Mouse (Mus musculus): ENCODE data around the gene Scml4. TPM values are rescaled to one million over a fixed set of nuclear protein-coding genes. Genes with fewer than 3 reads are reported as not detected.

The Scml4 gene
- 0.22 and 0.26 TPM in 2 replicates for total RNA-seq (2012; rRNA removed)

GRCm38 (mm10) chr10:42860159-42860911 is at the start of gene Scml4:
Gene Scml4 (plus strand): TSS chr10:42860370.
- in situ Hi-C loops (cut with MboI; ENCODE audit: low sequenced_read_pairs in 2 of 2, unreplicated experiment in 2 of 2), result no loop called here
- peak within 1 kb of the TSS; percentile 5; the same call in 1 of the 2 replicates for H3K9ac ChIP-seq (ENCODE audit: insufficient read depth, low read depth, low read length, poor library complexity, severe bottlenecking)

GRCm38 (mm10) chr10:42825923-42826322 is 34.2 kb upstream of the Scml4 start:
- Histone ChIP-seq H3K9me3 (ENCODE audit: control insufficient read depth, insufficient read depth, low read depth, low read length) (no peaks in the 10 kb centered on the region), H3K4me3 (ENCODE audit: insufficient read depth in 1 of 2, low read depth in 1 of 2, low read length in 2 of 2, poor library complexity in 1 of 2, severe bottlenecking in 1 of 2) (no peak overlapping the region), H3K4me1 (ENCODE audit: control insufficient read depth in 2 of 2, insufficient read depth in 2 of 2, low read length in 2 of 2, poor library complexity in 1 of 2) (no peaks in the 10 kb centered on the region), H3K36me3 (ENCODE audit: control insufficient read depth, insufficient read depth, low read length, poor library complexity, severe bottlenecking) (peaks cover 6% of the 10 kb centered on the region), H3K27ac (ENCODE audit: insufficient read depth, low read depth, low read length, poor library complexity, severe bottlenecking) (no peak overlapping the region), H3K9ac (ENCODE audit: insufficient read depth, low read depth, low read length, poor library complexity, severe bottlenecking) (no peak overlapping the region)
- DNase-seq (ENCODE audit: low read depth, low spot score), result no peak
- in situ Hi-C loops (cut with MboI; ENCODE audit: low sequenced_read_pairs in 2 of 2, unreplicated experiment in 2 of 2), result no loop called here
- TF ChIP-seq ZC3H11A (IDR thresholded peaks at IDR 0.05; ENCODE audit: borderline replicate concordance, low read depth, low read length) (no peak), CHD2 (IDR thresholded peaks at IDR 0.05; ENCODE audit: low read depth, low read length) (no peak), MAFK (IDR thresholded peaks at IDR 0.05; ENCODE audit: insufficient read depth, low read depth, low read length) (no peak)

More at GRCm38 (mm10) chr10:42860159-42860911, at the start of gene Scml4:
- peak; percentile 28 for DNase-seq (ENCODE audit: low read depth, low spot score)
- TF ChIP-seq CHD2 (IDR thresholded peaks at IDR 0.05; ENCODE audit: low read depth, low read length) (no peak), MAFK (IDR thresholded peaks at IDR 0.05; ENCODE audit: insufficient read depth, low read depth, low read length) (no peak), ZNF384 (IDR thresholded peaks at IDR 0.05; ENCODE audit: low read depth, low read length) (no peak), ZC3H11A (IDR thresholded peaks at IDR 0.05; ENCODE audit: borderline replicate concordance, low read depth, low read length) (no peak), HCFC1 (IDR thresholded peaks at IDR 0.05; ENCODE audit: borderline replicate concordance, insufficient read depth, low read length) (no peak)
- H3K4me3 ChIP-seq (ENCODE audit: insufficient read depth in 1 of 2, low read depth in 1 of 2, low read length in 2 of 2, poor library complexity in 1 of 2, severe bottlenecking in 1 of 2), result peak within 1 kb of the TSS in 1 of 2 experiments; percentile 51; a peak in 2 of 4 replicates
- H3K27ac ChIP-seq (ENCODE audit: insufficient read depth, low read depth, low read length, poor library complexity, severe bottlenecking), result no peak within 1 kb of the TSS
- peaks cover 0 to 4% of the 10 kb centered on the region in 2 experiments; a peak in 2 of 4 replicates for H3K4me1 ChIP-seq (ENCODE audit: control insufficient read depth in 2 of 2, insufficient read depth in 2 of 2, low read length in 2 of 2, poor library complexity in 1 of 2)
- no peaks in the 10 kb centered on the region for H3K9me3 ChIP-seq (ENCODE audit: control insufficient read depth, insufficient read depth, low read depth, low read length)
- H3K36me3 ChIP-seq (ENCODE audit: control insufficient read depth, insufficient read depth, low read length, poor library complexity, severe bottlenecking), result no peaks in the 10 kb centered on the region

- in situ Hi-C loops (cut with MboI; ENCODE audit: low sequenced_read_pairs in 2 of 2, unreplicated experiment in 2 of 2), result no loop called here
- H3K9me3 ChIP-seq (ENCODE audit: control insufficient read depth, insufficient read depth, low read depth, low read length), result no peaks in the 10 kb centered on the region
- no peak overlapping the region for H3K9ac ChIP-seq (ENCODE audit: insufficient read depth, low read depth, low read length, poor library complexity, severe bottlenecking)
- H3K27ac ChIP-seq (ENCODE audit: insufficient read depth, low read depth, low read length, poor library complexity, severe bottlenecking), result no peak overlapping the region
- no peaks in the 10 kb centered on the region for H3K4me1 ChIP-seq (ENCODE audit: control insufficient read depth in 2 of 2, insufficient read depth in 2 of 2, low read length in 2 of 2, poor library complexity in 1 of 2)
- TF ChIP-seq HCFC1 (IDR thresholded peaks at IDR 0.05; ENCODE audit: borderline replicate concordance, insufficient read depth, low read length), result no peak
- TF ChIP-seq MAFK (IDR thresholded peaks at IDR 0.05; ENCODE audit: insufficient read depth, low read depth, low read length), result no peak
- TF ChIP-seq ZC3H11A (IDR thresholded peaks at IDR 0.05; ENCODE audit: borderline replicate concordance, low read depth, low read length), result no peak
- peaks cover 6% of the 10 kb centered on the region for H3K36me3 ChIP-seq (ENCODE audit: control insufficient read depth, insufficient read depth, low read length, poor library complexity, severe bottlenecking)
- no peak for DNase-seq (ENCODE audit: low read depth, low spot score)
- no peak overlapping the region for H3K4me3 ChIP-seq (ENCODE audit: insufficient read depth in 1 of 2, low read depth in 1 of 2, low read length in 2 of 2, poor library complexity in 1 of 2, severe bottlenecking in 1 of 2)
These were observed 33.0 kb upstream of the Scml4 start for GRCm38 (mm10) chr10:42827155-42827554.

- Histone ChIP-seq H3K9ac (ENCODE audit: insufficient read depth, low read depth, low read length, poor library complexity, severe bottlenecking) (no peak overlapping the region), H3K27ac (ENCODE audit: insufficient read depth, low read depth, low read length, poor library complexity, severe bottlenecking) (no peak overlapping the region), H3K4me3 (ENCODE audit: insufficient read depth in 1 of 2, low read depth in 1 of 2, low read length in 2 of 2, poor library complexity in 1 of 2, severe bottlenecking in 1 of 2) (no peak overlapping the region), H3K36me3 (ENCODE audit: control insufficient read depth, insufficient read depth, low read length, poor library complexity, severe bottlenecking) (peaks cover 10% of the 10 kb centered on the region), H3K4me1 (ENCODE audit: control insufficient read depth in 2 of 2, insufficient read depth in 2 of 2, low read length in 2 of 2, poor library complexity in 1 of 2) (peaks cover 4 to 8% of the 10 kb centered on the region in 2 experiments; a peak in 2 of 4 replicates), H3K9me3 (ENCODE audit: control insufficient read depth, insufficient read depth, low read depth, low read length) (no peaks in the 10 kb centered on the region)
- DNase-seq (ENCODE audit: low read depth, low spot score), result no peak
- TF ChIP-seq MAFK (IDR thresholded peaks at IDR 0.05; ENCODE audit: insufficient read depth, low read depth, low read length), result no peak
- in situ Hi-C loops (cut with MboI; ENCODE audit: low sequenced_read_pairs in 2 of 2, unreplicated experiment in 2 of 2), result no loop called here
These were observed 30.2 kb upstream of the Scml4 start for GRCm38 (mm10) chr10:42830007-42830406.

GRCm38 (mm10) chr10:42830409-42830808 is 29.8 kb upstream of the Scml4 start:
- DNase-seq (ENCODE audit: low read depth, low spot score), result no peak
- in situ Hi-C loops (cut with MboI; ENCODE audit: low sequenced_read_pairs in 2 of 2, unreplicated experiment in 2 of 2), result no loop called here

More at GRCm38 (mm10) chr10:42830409-42830808, 29.8 kb upstream of the Scml4 start:
- Histone ChIP-seq H3K9ac (ENCODE audit: insufficient read depth, low read depth, low read length, poor library complexity, severe bottlenecking) (no peak overlapping the region), H3K9me3 (ENCODE audit: control insufficient read depth, insufficient read depth, low read depth, low read length) (no peaks in the 10 kb centered on the region), H3K4me1 (ENCODE audit: control insufficient read depth in 2 of 2, insufficient read depth in 2 of 2, low read length in 2 of 2, poor library complexity in 1 of 2) (peaks cover 4 to 12% of the 10 kb centered on the region in 2 experiments; a peak in 2 of 4 replicates), H3K27ac (ENCODE audit: insufficient read depth, low read depth, low read length, poor library complexity, severe bottlenecking) (no peak overlapping the region), H3K4me3 (ENCODE audit: insufficient read depth in 1 of 2, low read depth in 1 of 2, low read length in 2 of 2, poor library complexity in 1 of 2, severe bottlenecking in 1 of 2) (no peak overlapping the region), H3K36me3 (ENCODE audit: control insufficient read depth, insufficient read depth, low read length, poor library complexity, severe bottlenecking) (peaks cover 10% of the 10 kb centered on the region)
- no peak for TF ChIP-seq ZC3H11A (IDR thresholded peaks at IDR 0.05; ENCODE audit: borderline replicate concordance, low read depth, low read length)
- no peak for TF ChIP-seq HCFC1 (IDR thresholded peaks at IDR 0.05; ENCODE audit: borderline replicate concordance, insufficient read depth, low read length)
- TF ChIP-seq CHD2 (IDR thresholded peaks at IDR 0.05; ENCODE audit: low read depth, low read length), result no peak
- TF ChIP-seq MAFK (IDR thresholded peaks at IDR 0.05; ENCODE audit: insufficient read depth, low read depth, low read length), result no peak
- no peak for TF ChIP-seq ZNF384 (IDR thresholded peaks at IDR 0.05; ENCODE audit: low read depth, low read length)
